Mouse (Mus musculus): ENCODE data around the gene Tor4a. TPM values are rescaled to one million over a fixed set of nuclear protein-coding genes. Genes with fewer than 3 reads are reported as not detected.

The Tor4a gene
- total RNA-seq, 1 experiment: 11.1 TPM

GRCm38 (mm10) chr2:25167481-25167880 lies 29.2 kb downstream of the Tor4a start:
- in situ Hi-C loops (cut with MboI; ENCODE audit: low sequenced_read_pairs in 2 of 2, unreplicated experiment in 2 of 2): no loop called here
- TF ChIP-seq CHD2 (IDR thresholded peaks at IDR 0.05; ENCODE audit: low read depth, low read length) (no peak), ZC3H11A (IDR thresholded peaks at IDR 0.05; ENCODE audit: borderline replicate concordance, low read depth, low read length) (no peak), ZNF384 (IDR thresholded peaks at IDR 0.05; ENCODE audit: low read depth, low read length) (no peak), HCFC1 (IDR thresholded peaks at IDR 0.05; ENCODE audit: borderline replicate concordance, insufficient read depth, low read length) (no peak)
- peaks cover 6 to 25% of the 10 kb centered on the region in 2 experiments; a peak in 3 of 4 replicates for H3K4me1 ChIP-seq (ENCODE audit: control insufficient read depth in 2 of 2, insufficient read depth in 2 of 2, low read length in 2 of 2, poor library complexity in 1 of 2)
- H3K27ac ChIP-seq (ENCODE audit: insufficient read depth, low read depth, low read length, poor library complexity, severe bottlenecking): no peak overlapping the region
- peak overlapping the region; percentile 24 to 44; a peak in 2 of 4 replicates for H3K4me3 ChIP-seq (ENCODE audit: insufficient read depth in 1 of 2, low read depth in 1 of 2, low read length in 2 of 2, poor library complexity in 1 of 2, severe bottlenecking in 1 of 2)
- H3K36me3 ChIP-seq (ENCODE audit: control insufficient read depth, insufficient read depth, low read length, poor library complexity, severe bottlenecking): no peaks in the 10 kb centered on the region
- DNase-seq (ENCODE audit: low read depth, low spot score): no peak
- no peaks in the 10 kb centered on the region for H3K9me3 ChIP-seq (ENCODE audit: control insufficient read depth, insufficient read depth, low read depth, low read length)
- H3K9ac ChIP-seq (ENCODE audit: insufficient read depth, low read depth, low read length, poor library complexity, severe bottlenecking): no peak overlapping the region

- no peak overlapping the region for H3K27ac ChIP-seq (ENCODE audit: insufficient read depth, low read depth, low read length, poor library complexity, severe bottlenecking)
- DNase-seq (ENCODE audit: low read depth, low spot score): peak; percentile 58
- no peak overlapping the region for H3K4me3 ChIP-seq (ENCODE audit: insufficient read depth in 1 of 2, low read depth in 1 of 2, low read length in 2 of 2, poor library complexity in 1 of 2, severe bottlenecking in 1 of 2)
- H3K9me3 ChIP-seq (ENCODE audit: control insufficient read depth, insufficient read depth, low read depth, low read length): no peaks in the 10 kb centered on the region
- in situ Hi-C loops (cut with MboI; ENCODE audit: low sequenced_read_pairs in 2 of 2, unreplicated experiment in 2 of 2): no loop called here
- H3K9ac ChIP-seq (ENCODE audit: insufficient read depth, low read depth, low read length, poor library complexity, severe bottlenecking): no peak overlapping the region
- TF ChIP-seq MAFK (IDR thresholded peaks at IDR 0.05; ENCODE audit: insufficient read depth, low read depth, low read length) (no peak), CHD2 (IDR thresholded peaks at IDR 0.05; ENCODE audit: low read depth, low read length) (no peak), HCFC1 (IDR thresholded peaks at IDR 0.05; ENCODE audit: borderline replicate concordance, insufficient read depth, low read length) (no peak), ZC3H11A (IDR thresholded peaks at IDR 0.05; ENCODE audit: borderline replicate concordance, low read depth, low read length) (no peak), ZNF384 (IDR thresholded peaks at IDR 0.05; ENCODE audit: low read depth, low read length) (no peak)
- H3K4me1 ChIP-seq (ENCODE audit: control insufficient read depth in 2 of 2, insufficient read depth in 2 of 2, low read length in 2 of 2, poor library complexity in 1 of 2): peaks cover 0 to under 1% of the 10 kb centered on the region in 2 experiments; a peak in 1 of 4 replicates
- no peaks in the 10 kb centered on the region for H3K36me3 ChIP-seq (ENCODE audit: control insufficient read depth, insufficient read depth, low read length, poor library complexity, severe bottlenecking)
Observed at GRCm38 (mm10) chr2:25157655-25158054, 39.0 kb downstream of the Tor4a start.

- no peak for DNase-seq (ENCODE audit: low read depth, low spot score)
- TF ChIP-seq ZNF384 (IDR thresholded peaks at IDR 0.05; ENCODE audit: low read depth, low read length) (no peak), HCFC1 (IDR thresholded peaks at IDR 0.05; ENCODE audit: borderline replicate concordance, insufficient read depth, low read length) (no peak), CHD2 (IDR thresholded peaks at IDR 0.05; ENCODE audit: low read depth, low read length) (no peak), MAFK (IDR thresholded peaks at IDR 0.05; ENCODE audit: insufficient read depth, low read depth, low read length) (no peak), ZC3H11A (IDR thresholded peaks at IDR 0.05; ENCODE audit: borderline replicate concordance, low read depth, low read length) (no peak)
Observed at GRCm38 (mm10) chr2:25156990-25157389, 39.7 kb downstream of the Tor4a start.

DNA sequence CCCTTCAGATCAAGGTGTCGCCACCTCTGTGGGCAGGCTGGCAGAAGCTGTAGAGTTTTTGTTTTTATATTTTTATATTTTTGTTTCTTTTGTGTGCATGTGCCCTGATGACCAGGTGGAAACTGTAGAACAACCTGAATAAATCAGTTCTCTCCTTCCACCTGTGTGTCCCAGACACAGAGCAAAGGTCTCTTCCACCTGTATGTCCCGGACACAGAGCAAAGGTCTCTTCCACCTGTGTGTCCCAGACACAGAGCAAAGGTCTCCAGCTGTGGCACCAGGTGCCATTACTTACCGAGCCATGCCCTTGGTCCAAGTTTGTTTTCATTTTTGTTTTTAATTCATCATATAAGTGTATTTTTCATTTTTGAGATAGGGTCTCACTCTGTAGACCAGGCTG lies 40.5 kb downstream of the Tor4a start:
- Histone ChIP-seq H3K4me3 (ENCODE audit: insufficient read depth in 1 of 2, low read depth in 1 of 2, low read length in 2 of 2, poor library complexity in 1 of 2, severe bottlenecking in 1 of 2) (no peak overlapping the region), H3K4me1 (ENCODE audit: control insufficient read depth in 2 of 2, insufficient read depth in 2 of 2, low read length in 2 of 2, poor library complexity in 1 of 2) (no peaks in the 10 kb centered on the region), H3K9me3 (ENCODE audit: control insufficient read depth, insufficient read depth, low read depth, low read length) (no peaks in the 10 kb centered on the region), H3K9ac (ENCODE audit: insufficient read depth, low read depth, low read length, poor library complexity, severe bottlenecking) (no peak overlapping the region), H3K36me3 (ENCODE audit: control insufficient read depth, insufficient read depth, low read length, poor library complexity, severe bottlenecking) (no peaks in the 10 kb centered on the region), H3K27ac (ENCODE audit: insufficient read depth, low read depth, low read length, poor library complexity, severe bottlenecking) (no peak overlapping the region)
- no peak for DNase-seq (ENCODE audit: low read depth, low spot score)
- TF ChIP-seq ZNF384 (IDR thresholded peaks at IDR 0.05; ENCODE audit: low read depth, low read length) (no peak), HCFC1 (IDR thresholded peaks at IDR 0.05; ENCODE audit: borderline replicate concordance, insufficient read depth, low read length) (no peak), MAFK (IDR thresholded peaks at IDR 0.05; ENCODE audit: insufficient read depth, low read depth, low read length) (no peak), ZC3H11A (IDR thresholded peaks at IDR 0.05; ENCODE audit: borderline replicate concordance, low read depth, low read length) (no peak), CHD2 (IDR thresholded peaks at IDR 0.05; ENCODE audit: low read depth, low read length) (no peak)
- in situ Hi-C loops (cut with MboI; ENCODE audit: low sequenced_read_pairs in 2 of 2, unreplicated experiment in 2 of 2): no loop called here

More at GRCm38 (mm10) chr2:25156990-25157389, 39.7 kb downstream of the Tor4a start:
- in situ Hi-C loops (cut with MboI; ENCODE audit: low sequenced_read_pairs in 2 of 2, unreplicated experiment in 2 of 2): no loop called here
- Histone ChIP-seq H3K9ac (ENCODE audit: insufficient read depth, low read depth, low read length, poor library complexity, severe bottlenecking) (no peak overlapping the region), H3K4me1 (ENCODE audit: control insufficient read depth in 2 of 2, insufficient read depth in 2 of 2, low read length in 2 of 2, poor library complexity in 1 of 2) (no peaks in the 10 kb centered on the region), H3K4me3 (ENCODE audit: insufficient read depth in 1 of 2, low read depth in 1 of 2, low read length in 2 of 2, poor library complexity in 1 of 2, severe bottlenecking in 1 of 2) (no peak overlapping the region), H3K27ac (ENCODE audit: insufficient read depth, low read depth, low read length, poor library complexity, severe bottlenecking) (no peak overlapping the region), H3K9me3 (ENCODE audit: control insufficient read depth, insufficient read depth, low read depth, low read length) (no peaks in the 10 kb centered on the region), H3K36me3 (ENCODE audit: control insufficient read depth, insufficient read depth, low read length, poor library complexity, severe bottlenecking) (no peaks in the 10 kb centered on the region)

Data from ES-E14 (cell line).